Mouse (Mus musculus) CH12.LX (cell line): Measurements from ENCODE around the gene Ddx20. TPM values are rescaled to one million over a fixed set of nuclear protein-coding genes. Genes with fewer than 3 reads are reported as not detected.

Source experiments
- DNase-seq: peaks from one replicate; pipeline ENCODE4 v3.0.0-alpha.2; 2013; ENCODE audit errors: extremely low read depth
- H3K27ac ChIP-seq: 2 replicates; pipeline ENCODE4 v1.5.1; 2012; ENCODE audit warnings: low read depth, mild to moderate bottlenecking, control low read depth, moderate library complexity; ENCODE audit not compliant: insufficient read depth
- H3K27me3 ChIP-seq: replicated peaks from 2 replicates; pipeline ENCODE3; 2012; ENCODE audit warnings: inconsistent platforms
- H3K36me3 ChIP-seq, 2 experiments: replicated peaks in 1 of 2; 2 replicates each; pipeline versions ENCODE3 to v1.6.1; 2012; ENCODE audit warnings: inconsistent platforms in 1 of 2, low read length in 1 of 2, mild to moderate bottlenecking in 1 of 2, mixed read lengths in 1 of 2, moderate library complexity in 1 of 2; ENCODE audit not compliant: control insufficient read depth in 1 of 2, insufficient read depth in 1 of 2
- H3K4me1 ChIP-seq, 2 experiments: 2 replicates each; pipeline ENCODE4 v1.6.1; 2012; ENCODE audit warnings: inconsistent platforms in 1 of 2, moderate library complexity in 1 of 2; ENCODE audit not compliant: insufficient read depth in 2 of 2, control insufficient read depth in 1 of 2
- H3K4me2 ChIP-seq: 2 replicates; pipeline ENCODE4 v1.6.1; 2012; ENCODE audit warnings: low read depth, mild to moderate bottlenecking, control low read depth; ENCODE audit not compliant: poor library complexity, insufficient read depth, severe bottlenecking
- H3K4me3 ChIP-seq, 3 experiments: fragments of 150-350 bp in 1 of 3; sonication (generic) in 1 of 3; replicated peaks in 1 of 3; 2 replicates each; pipeline versions ENCODE3 to v1.5.1; 2011 to 2012; ENCODE audit warnings: low read depth in 2 of 3, low read length in 2 of 3, mild to moderate bottlenecking in 2 of 3, moderate library complexity in 2 of 3, control low read depth in 1 of 3, improper control_type of control experiment in 1 of 3, inconsistent platforms in 1 of 3, mixed read lengths in 1 of 3; ENCODE audit not compliant: poor library complexity in 1 of 3
- H3K79me2 ChIP-seq: replicated peaks from 2 replicates; pipeline ENCODE4 v1.6.1; 2012; ENCODE audit warnings: mild to moderate bottlenecking, moderate library complexity; ENCODE audit not compliant: control insufficient read depth, poor library complexity, insufficient read depth, severe bottlenecking; ENCODE audit errors: extremely low read depth
- H3K9ac ChIP-seq: 2 replicates; pipeline ENCODE4 v1.6.1; 2012; ENCODE audit warnings: low read depth, mild to moderate bottlenecking, control low read depth, moderate library complexity; ENCODE audit not compliant: insufficient read depth
- H3K9me3 ChIP-seq: replicated peaks from 2 replicates; pipeline ENCODE3; 2012; ENCODE audit warnings: low read length, inconsistent platforms, mixed read lengths
- BHLHE40 ChIP-seq: IDR thresholded peaks from 2 replicates; pipeline ENCODE4 v1.6.1; 2011; ENCODE audit warnings: mild to moderate bottlenecking, low read depth, low read length, improper control_type of control experiment
- JUN ChIP-seq: IDR thresholded peaks from 2 replicates; pipeline ENCODE4 v1.6.1; 2011; ENCODE audit warnings: low read depth, mild to moderate bottlenecking, low read length, improper control_type of control experiment, moderate library complexity; ENCODE audit not compliant: insufficient read depth
- JUND ChIP-seq: conservative IDR thresholded peaks from 2 replicates; pipeline ENCODE4 v1.6.1; 2011; ENCODE audit warnings: low read depth, low read length, improper control_type of control experiment
- KAT2A ChIP-seq: IDR thresholded peaks from 2 replicates; pipeline ENCODE4 v1.6.1; 2012; ENCODE audit warnings: low read length, improper control_type of control experiment, inconsistent platforms; ENCODE audit not compliant: insufficient replicate concordance
- MEF2A ChIP-seq: IDR thresholded peaks from 2 replicates; pipeline ENCODE4 v1.6.1; 2014; ENCODE audit warnings: low read depth, mild to moderate bottlenecking, inconsistent platforms, low read length, improper control_type of control experiment, borderline replicate concordance
- MYC ChIP-seq: IDR thresholded peaks from 2 replicates; pipeline ENCODE4 v1.6.1; 2011; ENCODE audit warnings: low read depth, mild to moderate bottlenecking, improper control_type of control experiment, low read length
- PAX5 ChIP-seq: IDR thresholded peaks from 2 replicates; pipeline ENCODE4 v1.6.1; 2012; ENCODE audit warnings: low read length, inconsistent platforms, mixed read lengths
- POLR2AphosphoS2 ChIP-seq: IDR thresholded peaks from 2 replicates; pipeline ENCODE4 v1.6.1; 2011; ENCODE audit warnings: low read depth, low read length, improper control_type of control experiment
- SIN3A ChIP-seq: IDR thresholded peaks from 2 replicates; pipeline ENCODE4 v1.6.1; 2012; ENCODE audit warnings: low read length, improper control_type of control experiment, inconsistent platforms
- TCF12 ChIP-seq: IDR thresholded peaks from 2 replicates; pipeline ENCODE4 v1.6.1; 2014; ENCODE audit warnings: low read depth, mild to moderate bottlenecking, inconsistent platforms, low read length, improper control_type of control experiment
- UBTF ChIP-seq: IDR thresholded peaks from 2 replicates; pipeline ENCODE4 v1.6.1; 2012; ENCODE audit warnings: low read depth, mild to moderate bottlenecking, inconsistent platforms, low read length, improper control_type of control experiment, moderate library complexity
- USF1 ChIP-seq: IDR thresholded peaks from 2 replicates; pipeline ENCODE4 v1.6.1; 2014; ENCODE audit warnings: low read depth, mild to moderate bottlenecking, inconsistent platforms, low read length, improper control_type of control experiment
- ZC3H11A ChIP-seq: IDR thresholded peaks from 2 replicates; pipeline ENCODE4 v1.6.1; 2012; ENCODE audit warnings: low read depth, mild to moderate bottlenecking, inconsistent platforms, low read length, improper control_type of control experiment
- ZMIZ1 ChIP-seq: IDR thresholded peaks from 2 replicates; pipeline ENCODE4 v1.6.1; 2012; ENCODE audit warnings: low read depth, mild to moderate bottlenecking, inconsistent platforms, low read length, improper control_type of control experiment
- ZNF384 ChIP-seq: IDR thresholded peaks from 2 replicates; pipeline ENCODE4 v1.6.1; 2012; ENCODE audit warnings: low read depth, low read length, improper control_type of control experiment, inconsistent platforms
- dilution Hi-C: fragments of 300-500 bp; cut with MboI; formaldehyde crosslinking; loops from 2 replicates; pipeline ENCODE4 v1.14.3; 2020; ENCODE audit warnings: low sequenced_read_pairs; ENCODE audit not compliant: extremely low pct_unique_long_range_greater_than_20kb, extremely low pct_ligation_motif_present
- in situ Hi-C: fragments of 300-500 bp; cut with MboI; formaldehyde crosslinking; loops from 3 replicates; pipeline ENCODE4 v1.14.3; 2019; ENCODE audit warnings: low sequenced_read_pairs, low pct_ligation_motif_present, low pct_unique_long_range_greater_than_20kb, mixed read lengths
- polyA plus RNA-seq: library from polyadenylated mRNA; unstranded; fragments of >175 nt; gene quantifications from 2 replicates; pipeline ENCODE4 v1.2.1, GENCODE M21; 2012; ENCODE audit warnings: low read depth; ENCODE audit not compliant: insufficient read length
- total RNA-seq, 2 experiments: library from RNA; depleted of rRNA; stranded (reverse); fragments of 300-350 nt in 1 of 2; fragments of >200 nt in 1 of 2; gene quantifications; 2 replicates each; pipeline ENCODE4 v1.2.3; 2012 to 2014

Ddx20 gene
- total and polyA plus RNA-seq, 3 experiments, result 30.8 to 66.5 (median 50.4) TPM

DNA sequence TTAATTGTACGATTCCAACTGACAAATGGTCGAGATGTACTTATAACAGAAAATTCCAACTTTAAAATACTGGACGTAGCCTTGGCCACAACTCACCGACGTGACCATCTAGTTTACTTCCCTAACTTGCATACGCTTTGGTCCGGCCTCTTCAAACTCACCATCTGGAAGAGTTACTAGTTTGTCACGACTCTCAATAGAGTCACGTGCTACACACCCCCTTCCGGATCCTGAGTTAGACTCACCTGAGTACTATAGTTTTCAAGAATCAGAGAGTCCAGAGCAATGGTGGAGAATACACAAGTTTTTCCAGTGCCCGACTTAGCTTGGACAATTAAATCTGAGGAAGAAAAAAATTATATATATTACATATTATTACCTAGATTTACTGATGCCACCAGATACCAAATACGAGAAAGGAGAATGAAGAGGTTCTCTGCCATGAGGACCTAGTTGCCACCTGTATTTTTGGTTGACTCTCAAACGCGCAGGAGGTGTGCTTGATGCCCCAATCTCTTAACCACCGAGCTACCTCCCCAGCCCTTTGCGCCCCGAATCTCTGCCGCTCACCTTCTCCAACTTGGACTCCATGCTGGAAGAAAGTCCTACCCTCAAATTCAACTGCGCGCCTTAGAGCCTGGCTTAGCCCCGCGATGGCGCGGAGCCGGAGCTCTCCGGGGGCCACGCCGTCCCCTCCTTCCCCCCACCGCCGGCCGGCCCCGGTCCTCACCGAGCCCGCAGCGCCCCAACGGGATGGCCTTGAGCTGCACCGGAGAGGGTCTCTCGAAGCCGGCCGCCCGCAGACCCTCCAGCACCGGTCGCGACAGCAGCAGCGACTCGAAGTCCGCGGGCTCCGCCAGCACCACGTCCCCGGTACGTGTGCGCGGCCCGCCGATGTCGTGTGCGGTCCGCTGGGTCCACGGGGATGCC, 715 bp downstream of the Ddx20 start (continued):
- TF ChIP-seq JUN (no peak), SIN3A (no peak; the same call in 1 of the 2 replicates), ZC3H11A (no peak), JUND (no peak), POLR2AphosphoS2 (no peak), USF1 (peak; percentile 62), TCF12 (no peak), ZNF384 (no peak), MYC (peak; percentile 21; the same call in 1 of the 2 replicates)

DNA sequence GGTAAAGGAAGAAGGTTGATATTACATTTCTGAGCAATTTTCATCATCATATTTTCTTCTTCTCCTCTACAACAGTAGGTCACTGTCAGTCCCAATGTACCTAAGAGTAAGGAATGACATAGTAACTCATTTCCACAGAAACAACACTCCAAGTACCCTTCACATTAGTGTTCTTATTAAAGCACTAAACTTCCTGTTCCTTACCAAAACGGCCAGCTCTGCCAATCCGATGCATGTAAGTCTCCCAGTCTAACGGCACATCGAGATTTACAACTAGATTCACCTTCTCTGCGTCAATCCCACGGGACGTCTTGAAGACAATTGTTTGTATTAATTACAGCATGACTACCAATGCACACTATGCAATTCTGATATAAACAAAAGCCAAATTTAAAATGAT, 7.0 kb downstream of the Ddx20 start:
- no peak for DNase-seq
- Histone ChIP-seq H3K27me3 (no peaks in the 10 kb centered on the region), H3K4me3 (no peak overlapping the region), H3K79me2 (peaks cover 10% of the 10 kb centered on the region), H3K9ac (no peak overlapping the region), H3K9me3 (no peaks in the 10 kb centered on the region), H3K36me3 (peaks cover 48 to 79% of the 10 kb centered on the region in 2 experiments), H3K27ac (no peak overlapping the region), H3K4me2 (no peak overlapping the region), H3K4me1 (peaks cover 0 to 13% of the 10 kb centered on the region in 2 experiments; a peak in 2 of 4 replicates)
- in situ Hi-C loops, result loop anchor here (25.0 kb wide), 1 partner anchor 132 kb away; the partner anchor contains the start of gene Rap1a
- TF ChIP-seq ZMIZ1 (no peak), JUN (no peak), SIN3A (no peak), MEF2A (no peak), UBTF (no peak), KAT2A (no peak), BHLHE40 (no peak)
- dilution Hi-C loops, result loop anchor here (25.0 kb wide), 1 partner anchor 232 kb away; no protein-coding TSS in a partner anchor

DNA sequence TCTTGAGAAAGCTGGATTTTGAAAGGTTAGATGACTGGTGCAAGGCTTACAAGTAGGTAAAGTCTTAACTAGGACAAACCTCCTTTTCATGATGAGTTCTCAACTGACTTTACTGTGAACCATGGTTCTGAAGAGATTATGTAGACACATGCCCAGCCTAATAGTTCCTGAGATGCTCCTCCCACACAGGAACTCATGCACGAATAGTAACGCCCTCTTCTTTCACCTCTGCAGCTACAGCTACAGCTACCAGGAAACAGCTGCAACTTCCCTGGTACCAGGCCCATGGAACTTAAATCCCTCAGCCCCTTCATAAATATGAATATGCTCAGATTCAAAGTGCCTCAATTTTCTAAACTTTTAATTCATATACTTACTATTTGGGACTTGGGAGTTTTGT, 11.4 kb downstream of the Ddx20 start:
- Histone ChIP-seq H3K9me3 (no peaks in the 10 kb centered on the region), H3K27me3 (no peaks in the 10 kb centered on the region), H3K27ac (no peak overlapping the region), H3K9ac (no peak overlapping the region), H3K79me2 (peaks cover 2% of the 10 kb centered on the region; the same call in 1 of the 2 replicates), H3K4me3 (no peak overlapping the region), H3K4me1 (peaks cover 2 to 10% of the 10 kb centered on the region in 2 experiments; a peak in 3 of 4 replicates), H3K36me3 (peaks cover 26 to 43% of the 10 kb centered on the region in 2 experiments), H3K4me2 (no peak overlapping the region)
- in situ Hi-C loops (loop anchor here (10.0 to 25.0 kb wide), 2 partner anchors 136 to 769 kb away; partner anchors contain the start of gene Rap1a), dilution Hi-C loops (loop anchor here (25.0 kb wide), 1 partner anchor 236 kb away; no protein-coding TSS in a partner anchor)
- peak; percentile 44 for DNase-seq
- TF ChIP-seq PAX5, result no peak
- 0 out of 2 replicates have a peak, but pooled peaks have one; percentile 21 for TF ChIP-seq MYC
